Mouse (Mus musculus) mesoderm, embryonic 11.5 days (tissue): ENCODE data around the gene Tmem132e.

Experiments
- DNase-seq: peaks from one replicate; pipeline ENCODE4 v3.0.0-alpha.2; 2012; ENCODE audit warnings: low read depth, low spot score

Gene Tmem132e

DNA sequence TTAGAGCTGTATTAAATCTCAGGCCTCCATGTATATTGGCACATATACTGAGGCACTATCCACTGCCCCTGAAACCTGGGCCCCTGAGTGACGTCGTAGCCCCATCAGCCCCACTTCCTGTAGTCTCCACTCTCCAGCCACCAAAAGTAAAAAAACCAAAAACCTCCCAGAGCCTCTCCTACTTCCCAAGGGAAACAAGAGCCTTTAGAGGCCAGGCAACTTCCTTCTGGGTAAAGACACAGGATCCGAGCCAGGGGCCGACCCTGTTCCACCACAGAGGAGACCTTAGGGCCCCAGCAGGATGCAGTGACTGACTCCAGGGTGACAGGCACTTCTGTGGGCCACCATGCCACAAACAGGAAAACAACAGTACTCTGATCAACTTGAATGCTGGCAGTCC is 40.1 kb downstream of the Tmem132e start:
- DNase-seq: no peak

GRCm38 (mm10) chr11:82434091-82434831 is 45.6 kb downstream of the Tmem132e start:
- DNase-seq: no peak

DNA sequence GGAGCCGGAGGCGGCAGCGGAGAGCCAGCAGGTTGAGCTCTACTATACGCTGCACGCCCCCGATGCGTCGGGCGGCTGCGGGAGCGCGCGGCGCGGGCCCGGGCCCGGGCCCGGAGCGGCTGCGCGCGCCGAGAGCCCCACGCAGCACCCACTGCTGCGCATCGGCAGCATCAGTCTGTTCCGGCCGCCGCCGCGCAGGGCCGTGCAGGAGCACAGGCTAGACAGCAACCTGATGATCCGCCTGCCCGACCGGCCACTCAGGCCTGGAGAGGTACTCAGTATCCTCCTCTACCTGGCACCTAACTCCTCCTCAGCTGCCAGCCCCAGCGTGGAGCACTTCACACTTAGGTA is 46.1 kb downstream of the Tmem132e start:
- no peak for DNase-seq

DNA sequence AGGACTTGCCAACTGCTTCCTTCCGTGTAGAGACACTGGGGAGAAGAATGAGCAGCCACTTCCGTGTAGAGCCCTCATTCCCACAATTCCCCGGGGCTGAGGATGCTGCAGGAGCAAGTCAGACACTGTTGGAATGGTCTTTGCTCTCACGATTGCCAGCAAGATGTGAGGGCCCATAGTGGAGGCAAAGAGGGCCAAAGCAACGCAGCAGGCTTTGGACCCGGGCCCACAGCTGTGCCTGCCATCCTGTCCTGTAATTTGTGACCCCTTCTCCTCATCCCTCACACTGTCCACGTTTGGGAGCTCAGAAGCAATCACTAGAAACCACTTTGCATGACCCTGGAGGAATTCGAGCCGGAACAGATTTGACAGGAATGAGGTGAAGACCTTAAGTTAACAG is 59.8 kb downstream of the Tmem132e start:
- DNase-seq: no peak

GRCm38 (mm10) chr11:82452516-82452915 is 63.8 kb downstream of the Tmem132e start:
- DNase-seq: no peak

DNA sequence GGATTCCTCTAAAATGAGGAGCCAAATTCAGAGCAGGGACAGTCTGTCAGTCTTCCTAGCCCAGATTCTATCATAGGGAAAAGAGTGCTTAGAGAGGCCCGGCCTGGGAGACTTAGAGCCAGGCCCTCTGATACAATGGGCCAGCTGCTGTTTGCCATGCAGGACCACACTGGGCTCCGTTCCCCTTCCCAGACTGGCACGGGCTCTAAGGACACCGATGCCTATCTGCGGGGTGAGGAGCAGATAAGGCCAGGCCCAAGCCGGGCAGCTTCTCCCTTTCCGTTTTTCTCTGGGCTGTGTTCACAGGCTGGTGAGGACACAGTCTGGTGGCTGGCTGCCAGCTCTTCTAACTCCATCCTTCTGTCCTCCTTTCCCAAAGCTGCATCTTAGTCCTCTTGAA is 64.5 kb downstream of the Tmem132e start:
- no peak for DNase-seq

- DNase-seq: no peak
Observed at GRCm38 (mm10) chr11:82461326-82461725, 72.6 kb downstream of the Tmem132e start.

DNA sequence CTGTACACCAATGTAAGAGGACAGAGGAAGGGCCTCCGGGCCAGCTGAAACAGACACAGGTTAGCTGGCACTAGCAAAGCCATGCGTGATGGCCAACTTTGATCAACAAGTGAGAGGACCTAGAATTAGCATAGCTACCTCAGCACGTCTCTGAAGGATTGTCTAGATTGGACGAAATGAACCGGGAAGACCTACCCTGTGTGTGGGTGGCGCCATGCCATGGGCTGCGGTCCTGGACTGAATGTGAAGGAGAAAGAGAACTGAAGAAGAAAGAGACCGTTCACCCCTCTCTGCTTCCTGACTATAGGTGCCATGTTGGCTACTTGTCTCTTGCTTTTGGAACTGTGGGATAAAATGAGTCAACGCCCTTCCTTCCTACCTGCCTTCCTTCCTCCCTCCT is 76.8 kb downstream of the Tmem132e start:
- DNase-seq: no peak

DNA sequence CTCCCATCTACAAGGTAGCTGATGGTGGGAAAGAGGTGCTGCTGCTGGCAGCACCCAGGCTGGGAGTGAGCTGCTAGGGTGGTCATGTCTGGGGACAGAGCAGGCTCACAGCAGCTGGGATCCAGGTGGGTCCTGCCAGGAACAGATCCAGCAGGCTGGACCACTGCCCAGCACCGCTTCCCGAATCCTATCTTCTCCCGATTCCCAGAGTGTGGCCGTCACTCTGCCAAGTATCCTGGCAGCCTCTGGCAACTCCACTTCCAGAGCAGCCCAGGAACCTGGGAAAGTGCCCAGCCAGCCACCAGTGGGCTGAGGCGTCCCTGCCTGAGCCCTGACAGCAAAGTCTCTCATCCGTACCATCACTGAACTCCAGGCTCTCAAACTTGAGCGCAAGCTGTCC is 78.5 kb downstream of the Tmem132e start:
- DNase-seq: no peak

DNA sequence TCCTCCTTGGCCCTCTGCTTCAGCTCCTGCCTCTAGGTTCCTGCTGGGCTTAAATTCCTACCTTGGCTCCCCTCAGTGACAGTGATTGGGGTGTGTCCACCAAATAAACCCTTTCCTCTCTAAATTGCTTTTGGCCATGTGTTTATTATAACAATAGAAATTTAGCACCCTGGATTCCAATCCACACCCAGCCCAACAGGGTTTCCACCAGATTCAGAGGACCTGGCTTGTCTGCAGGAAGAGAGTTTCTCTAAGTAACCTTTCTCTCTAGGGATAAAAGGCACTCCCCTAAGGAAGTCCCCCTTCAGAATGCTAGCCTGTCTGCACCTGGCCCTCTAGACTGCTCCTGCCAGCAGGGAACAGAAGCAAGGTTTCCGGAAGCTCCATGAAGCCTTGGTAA is 82.4 kb downstream of the Tmem132e start:
- DNase-seq: no peak

DNA sequence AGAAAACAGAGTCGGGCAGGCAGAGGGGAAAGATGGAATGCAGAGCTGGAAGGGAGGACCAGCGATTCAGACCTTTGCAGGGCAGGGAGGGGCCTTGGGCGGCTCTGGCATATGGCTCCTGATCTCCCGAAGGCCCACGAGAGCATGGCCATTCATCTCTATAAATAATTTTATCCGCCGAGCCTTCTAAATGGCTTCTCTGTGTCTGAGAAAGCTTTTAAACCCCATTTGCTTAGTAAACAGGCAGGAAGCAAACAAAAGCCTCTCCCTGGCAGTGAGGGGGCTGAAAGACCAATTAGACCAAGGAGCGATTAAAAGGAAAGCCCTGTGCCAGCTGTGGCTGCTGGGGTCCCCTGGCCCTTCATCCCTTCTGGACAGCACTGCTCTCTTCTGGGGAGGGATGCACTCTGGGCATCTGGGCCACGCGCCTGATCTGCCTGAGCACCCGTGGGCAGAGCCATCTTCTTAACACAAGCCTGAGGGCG is 84.5 kb downstream of the Tmem132e start:
- DNase-seq: no peak

- no peak for DNase-seq
Observed at GRCm38 (mm10) chr11:82476092-82476491, 87.4 kb downstream of the Tmem132e start.

GRCm38 (mm10) chr11:82477412-82477811 is 88.7 kb downstream of the Tmem132e start:
- DNase-seq: no peak

DNA sequence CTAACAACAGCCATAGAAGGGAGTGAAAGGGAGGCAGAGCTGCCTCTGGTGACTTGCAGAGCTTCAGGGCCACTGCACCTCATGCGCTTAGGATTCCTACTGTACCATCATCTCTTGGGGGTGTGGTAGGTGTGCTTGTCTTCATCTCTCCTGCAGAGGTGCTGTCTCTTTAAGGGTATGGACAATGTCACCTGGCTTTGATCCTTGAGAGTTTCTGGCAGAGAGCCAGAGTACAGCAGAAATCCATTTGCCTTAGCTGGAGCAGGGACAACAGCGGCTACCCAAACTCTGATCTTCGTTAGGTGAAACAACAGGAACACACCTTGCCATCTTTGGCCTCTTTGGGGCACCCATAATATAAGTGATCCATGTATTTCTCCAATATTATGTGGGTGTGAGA is 92.2 kb downstream of the Tmem132e start:
- DNase-seq: no peak

GRCm38 (mm10) chr11:82487359-82488086 is 98.8 kb downstream of the Tmem132e start:
- peak; percentile 87 for DNase-seq

DNA sequence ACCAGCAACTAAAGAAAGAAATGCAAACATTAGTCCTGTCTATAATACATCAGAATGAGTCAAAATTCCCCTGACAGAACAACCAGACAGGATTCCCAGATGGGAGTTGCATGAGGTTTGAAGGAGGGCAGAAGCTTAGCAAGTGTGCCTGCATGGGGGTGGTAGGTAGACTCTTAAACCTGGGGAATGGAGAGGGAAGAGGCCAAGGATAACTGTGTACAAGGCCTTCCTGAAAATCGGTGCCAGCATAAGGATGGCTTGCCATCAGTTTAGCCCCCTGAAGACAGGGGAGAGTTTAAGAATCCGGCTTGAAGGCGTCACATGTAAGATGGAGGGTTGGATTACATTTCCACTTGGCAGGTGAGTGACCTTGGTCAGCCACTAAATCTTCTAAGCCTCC is 102.2 kb downstream of the Tmem132e start:
- DNase-seq: no peak
